Mouse (Mus musculus): ENCODE data around the gene Fam117a. TPM values are rescaled to one million over a fixed set of nuclear protein-coding genes. Genes with fewer than 3 reads are reported as not detected.

Gene Fam117a
- polyA plus RNA-seq, 2 experiments: 71.6 to 103 TPM

DNA sequence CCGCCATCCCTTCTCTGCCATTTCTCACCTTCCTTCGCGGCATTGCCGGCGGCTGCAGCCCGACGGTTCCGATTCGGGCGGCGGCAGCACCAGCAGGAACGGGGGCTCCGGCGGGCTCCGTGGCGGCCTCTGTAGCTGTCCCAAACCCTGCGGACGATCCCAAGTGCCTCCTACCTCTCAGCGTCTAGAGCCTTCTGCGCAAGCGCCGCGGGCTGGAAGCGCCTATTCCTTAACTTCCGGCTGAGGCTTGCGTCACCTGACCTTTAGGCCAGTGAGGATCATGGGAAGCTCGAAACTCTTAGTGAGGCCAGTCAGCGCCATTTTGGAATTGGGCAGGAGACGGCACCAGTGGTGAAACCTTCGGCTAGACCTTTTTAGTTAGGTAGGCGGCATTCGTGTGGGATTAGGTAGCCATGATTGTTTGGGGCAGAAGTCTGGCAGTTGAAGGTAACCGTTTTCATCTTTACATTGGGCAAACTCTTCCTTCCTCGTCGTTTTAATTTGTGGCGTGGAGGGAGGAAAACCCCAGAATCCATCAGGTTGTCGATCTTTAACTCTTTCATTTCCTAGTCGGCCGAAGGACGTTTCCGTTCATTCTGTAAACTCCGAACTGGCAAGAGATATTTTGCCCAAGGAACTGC is 26.7 kb upstream of the Fam117a start, which contains the start of gene Kat7:
Gene Kat7 (minus strand): TSS at position 240 of the 641 bp plus-strand sequence.
- peak within 1 kb of the TSS; percentile 97 for H3K27ac ChIP-seq
- TF ChIP-seq EP300 (IDR thresholded peaks at IDR 0.05; ENCODE audit: low read depth) (peak; percentile 25), CTCF (IDR thresholded peaks at IDR 0.05; ENCODE audit: low read depth) (no peak)
- under 1% methylated on average over 41 of the region's 42 CpGs for WGBS (ENCODE audit: insufficient replicate concordance)
- H3K4me2 ChIP-seq (ENCODE audit: low read depth): peak within 1 kb of the TSS; percentile 92
- DNase-seq (ENCODE audit: low read depth in 3 of 3, low spot score in 3 of 3) (peak; percentile 99), ATAC-seq (ENCODE audit: insufficient read depth) (peak; percentile 88)
- peak within 1 kb of the TSS; percentile 99 for H3K9ac ChIP-seq (replicated peaks)
- peaks cover 14% of the 10 kb centered on the region for H3K36me3 ChIP-seq (replicated peaks; ENCODE audit: control insufficient read depth, insufficient read depth, low read depth)
- H3K4me1 ChIP-seq (replicated peaks; ENCODE audit: control insufficient read depth in 2 of 2, insufficient read depth in 2 of 2, low read length in 1 of 2): peaks cover 24 to 26% of the 10 kb centered on the region in 2 experiments
- no peaks in the 10 kb centered on the region for H3K27me3 ChIP-seq (ENCODE audit: control insufficient read depth, insufficient read depth, low read length)
- H3K9me3 ChIP-seq (ENCODE audit: control insufficient read depth, low read length): no peaks in the 10 kb centered on the region
- peak within 1 kb of the TSS; percentile 94 to 96 for H3K4me3 ChIP-seq (ENCODE audit: insufficient read depth in 1 of 2, low read depth in 2 of 2, low read length in 2 of 2)

DNA sequence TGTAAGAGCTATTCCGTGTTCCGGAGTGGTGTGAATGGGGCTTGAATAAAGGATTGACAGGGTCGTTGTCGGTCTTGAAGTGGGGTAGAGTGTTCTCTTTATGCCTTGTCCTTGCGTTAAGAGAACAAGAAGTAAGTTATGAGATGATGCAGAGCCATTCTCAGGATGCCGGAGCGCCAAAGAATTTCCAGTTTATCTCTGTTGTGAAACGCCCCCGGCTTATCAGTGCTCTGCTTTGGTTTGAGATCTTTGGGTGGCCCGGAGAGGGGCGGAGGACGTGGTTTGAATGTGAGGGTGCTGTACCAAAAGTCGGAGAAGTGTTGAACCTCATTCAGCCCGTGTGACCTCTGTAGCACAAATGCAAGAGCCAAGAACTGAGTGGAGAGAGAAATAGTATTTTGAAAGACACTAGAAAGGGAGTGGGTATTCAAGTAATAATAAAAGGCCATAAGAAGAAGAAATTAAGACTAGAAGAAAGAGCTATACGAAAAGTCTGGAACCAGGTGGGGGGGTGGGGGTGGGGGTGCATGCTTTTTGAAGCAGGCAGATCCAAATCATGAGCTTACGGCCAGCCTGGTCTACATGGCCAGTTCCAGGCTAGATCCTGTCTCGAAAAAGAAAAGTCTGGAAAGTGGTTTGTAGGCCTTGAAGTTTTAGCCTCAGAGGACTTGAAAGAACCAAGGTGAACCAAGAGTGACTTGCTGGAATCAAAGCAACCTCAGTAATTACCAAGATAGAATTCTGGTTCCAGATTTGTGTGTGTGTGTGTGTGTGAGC is 26.0 kb upstream of the Fam117a start:
- 8% methylated on average over 17 of the region's 17 CpGs for WGBS (ENCODE audit: insufficient replicate concordance)

DNA sequence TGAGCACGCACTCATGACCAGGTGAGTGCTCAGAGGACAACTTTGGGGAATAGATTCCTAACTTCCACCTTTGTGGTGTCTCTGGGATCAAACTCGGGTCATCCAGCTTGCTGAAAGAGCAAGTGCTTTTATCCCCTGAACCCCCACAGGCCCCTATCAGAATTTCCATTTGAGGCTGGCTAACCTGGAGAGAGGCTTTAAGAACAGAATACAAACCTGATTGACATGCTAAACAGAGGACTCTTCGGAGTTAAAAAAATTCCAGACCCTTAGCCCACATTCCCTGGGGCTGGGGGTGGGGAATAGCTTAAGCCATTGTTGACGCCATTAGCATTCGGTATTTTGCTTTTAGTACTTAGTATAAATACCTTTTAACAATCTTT is 25.4 kb upstream of the Fam117a start:
- 58% methylated on average over 5 of the region's 5 CpGs for whole genome bisulfite sequencing (ENCODE audit: insufficient replicate concordance)
- no peak for ATAC-seq (ENCODE audit: insufficient read depth)
- H3K4me3 ChIP-seq (ENCODE audit: insufficient read depth in 1 of 2, low read depth in 2 of 2, low read length in 2 of 2): peak overlapping the region; percentile 94 to 96; a peak in 3 of 4 replicates

More for the DNA sequence above, 26.0 kb upstream of the Fam117a start:
- Histone ChIP-seq H3K9ac (replicated peaks) (peak overlapping the region; percentile 99), H3K27me3 (ENCODE audit: control insufficient read depth, insufficient read depth, low read length) (no peaks in the 10 kb centered on the region), H3K4me1 (replicated peaks; ENCODE audit: control insufficient read depth in 2 of 2, insufficient read depth in 2 of 2, low read length in 1 of 2) (peaks cover 24 to 26% of the 10 kb centered on the region in 2 experiments), H3K36me3 (replicated peaks; ENCODE audit: control insufficient read depth, insufficient read depth, low read depth) (peaks cover 7% of the 10 kb centered on the region), H3K9me3 (ENCODE audit: control insufficient read depth, low read length) (no peaks in the 10 kb centered on the region), H3K4me2 (ENCODE audit: low read depth) (peak overlapping the region; percentile 92), H3K4me3 (ENCODE audit: insufficient read depth in 1 of 2, low read depth in 2 of 2, low read length in 2 of 2) (peak overlapping the region; percentile 94 to 96), H3K27ac (peak overlapping the region; percentile 97)
- ATAC-seq (ENCODE audit: insufficient read depth): no peak
- DNase-seq (ENCODE audit: low read depth in 3 of 3, low spot score in 3 of 3): peak in 2 of 3 experiments; percentile 47 to 52
- no peak for TF ChIP-seq EP300 (IDR thresholded peaks at IDR 0.05; ENCODE audit: low read depth)
- TF ChIP-seq CTCF (IDR thresholded peaks at IDR 0.05; ENCODE audit: low read depth): no peak

DNA sequence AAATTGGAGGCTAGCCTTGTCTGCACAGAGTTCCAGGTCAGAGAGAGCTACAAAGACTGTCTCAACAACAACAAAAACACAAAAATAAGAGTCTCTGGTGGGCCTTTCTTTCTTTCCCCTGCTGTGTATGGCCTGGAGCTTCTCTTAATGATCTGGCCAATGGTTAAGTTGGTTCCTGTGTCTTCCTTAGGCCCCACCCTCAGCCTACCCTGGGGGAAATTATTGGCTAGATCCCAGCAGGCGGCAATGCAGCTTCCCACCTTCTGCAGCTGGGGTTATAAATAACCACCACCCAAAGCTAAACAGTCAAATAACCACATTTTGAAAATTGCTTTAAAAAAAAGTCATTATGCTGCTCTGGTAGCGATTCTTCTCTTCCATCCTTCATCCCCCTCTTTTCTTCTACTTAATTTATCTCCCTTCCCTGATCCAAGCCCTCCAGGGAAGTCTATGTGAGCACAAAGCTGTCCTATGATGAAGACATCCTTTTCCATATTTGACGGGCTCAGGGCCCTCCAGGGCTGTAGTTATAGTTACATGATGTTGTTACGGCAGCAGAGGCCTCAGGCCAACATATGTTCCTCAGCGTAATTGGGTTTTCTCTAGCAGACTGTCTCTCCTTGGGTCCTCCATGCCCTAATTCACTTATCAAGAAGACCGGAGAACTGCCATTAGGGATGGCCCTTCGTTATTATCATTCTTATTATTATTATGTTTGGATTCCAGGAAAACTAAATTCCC is 21.4 kb upstream of the Fam117a start:
- Histone ChIP-seq H3K9ac (replicated peaks) (no peak overlapping the region), H3K4me1 (replicated peaks; ENCODE audit: control insufficient read depth in 2 of 2, insufficient read depth in 2 of 2, low read length in 1 of 2) (peaks cover 33 to 39% of the 10 kb centered on the region in 2 experiments), H3K4me3 (ENCODE audit: insufficient read depth in 1 of 2, low read depth in 2 of 2, low read length in 2 of 2) (no peak overlapping the region), H3K27me3 (ENCODE audit: control insufficient read depth, insufficient read depth, low read length) (no peaks in the 10 kb centered on the region), H3K36me3 (replicated peaks; ENCODE audit: control insufficient read depth, insufficient read depth, low read depth) (no peaks in the 10 kb centered on the region), H3K9me3 (ENCODE audit: control insufficient read depth, low read length) (no peaks in the 10 kb centered on the region), H3K27ac (no peak overlapping the region), H3K4me2 (ENCODE audit: low read depth) (no peak overlapping the region)
- no peak for ATAC-seq (ENCODE audit: insufficient read depth)
- WGBS (ENCODE audit: insufficient replicate concordance): 76% methylated on average over 7 of the region's 7 CpGs
- no peak for DNase-seq (ENCODE audit: low read depth in 3 of 3, low spot score in 3 of 3)
- TF ChIP-seq CTCF (IDR thresholded peaks at IDR 0.05; ENCODE audit: low read depth) (no peak), EP300 (IDR thresholded peaks at IDR 0.05; ENCODE audit: low read depth) (no peak)

More for the DNA sequence above, 25.4 kb upstream of the Fam117a start:
- Histone ChIP-seq H3K9ac (replicated peaks) (peak overlapping the region; percentile 99; the same call in 1 of the 2 replicates), H3K9me3 (ENCODE audit: control insufficient read depth, low read length) (no peaks in the 10 kb centered on the region), H3K27me3 (ENCODE audit: control insufficient read depth, insufficient read depth, low read length) (no peaks in the 10 kb centered on the region), H3K4me1 (replicated peaks; ENCODE audit: control insufficient read depth in 2 of 2, insufficient read depth in 2 of 2, low read length in 1 of 2) (peaks cover 24 to 26% of the 10 kb centered on the region in 2 experiments), H3K27ac (no peak overlapping the region), H3K36me3 (replicated peaks; ENCODE audit: control insufficient read depth, insufficient read depth, low read depth) (peaks cover 2% of the 10 kb centered on the region; the same call in 1 of the 2 replicates), H3K4me2 (ENCODE audit: low read depth) (peak overlapping the region; percentile 92)
- TF ChIP-seq EP300 (IDR thresholded peaks at IDR 0.05; ENCODE audit: low read depth) (no peak), CTCF (IDR thresholded peaks at IDR 0.05; ENCODE audit: low read depth) (no peak)
- no peak for DNase-seq (ENCODE audit: low read depth in 3 of 3, low spot score in 3 of 3)
